Mouse (Mus musculus) lung, adult 18-20 months (tissue): ENCODE results near the gene Lsm11.
A peak's percentile ranks its signal among the peaks of the same experiment; 100 is the strongest.

Experiments
- DNase-seq, 2 experiments: peaks; one replicate each; pipeline ENCODE4 v3.0.0; 2022; ENCODE audit warnings: mixed read lengths in 2 of 2

The Lsm11 gene

GRCm38 (mm10) chr11:45926640-45927082 is 18.1 kb downstream of the Lsm11 start:
- peak; percentile 71 to 75 for DNase-seq

GRCm38 (mm10) chr11:45925436-45925835 is 19.3 kb downstream of the Lsm11 start:
- DNase-seq, result no peak

- no peak for DNase-seq
These were observed 23.2 kb downstream of the Lsm11 start for GRCm38 (mm10) chr11:45921480-45921898.

GRCm38 (mm10) chr11:45921026-45921425 is 23.7 kb downstream of the Lsm11 start:
- no peak for DNase-seq

- no peak for DNase-seq
These were observed 25.9 kb downstream of the Lsm11 start for GRCm38 (mm10) chr11:45918836-45919235.

- no peak for DNase-seq
These were observed 26.7 kb downstream of the Lsm11 start for GRCm38 (mm10) chr11:45918018-45918417.

- no peak for DNase-seq
These were observed 28.5 kb downstream of the Lsm11 start for GRCm38 (mm10) chr11:45916196-45916595.

- no peak for DNase-seq
These were observed 34.0 kb downstream of the Lsm11 start for GRCm38 (mm10) chr11:45910701-45911100.

GRCm38 (mm10) chr11:45908894-45909293 is 35.8 kb downstream of the Lsm11 start:
- DNase-seq, result no peak

- no peak for DNase-seq
These were observed 36.7 kb downstream of the Lsm11 start for GRCm38 (mm10) chr11:45908070-45908469.

GRCm38 (mm10) chr11:45907301-45907700 is 37.4 kb downstream of the Lsm11 start:
- DNase-seq, result no peak

- DNase-seq, result no peak
These were observed 38.5 kb downstream of the Lsm11 start for GRCm38 (mm10) chr11:45906109-45906786.

GRCm38 (mm10) chr11:45900233-45901015 is 44.3 kb downstream of the Lsm11 start:
- DNase-seq, result no peak

- DNase-seq, result no peak
These were observed 47.3 kb downstream of the Lsm11 start for GRCm38 (mm10) chr11:45897392-45897791.

- no peak for DNase-seq
These were observed 51.8 kb downstream of the Lsm11 start for GRCm38 (mm10) chr11:45892861-45893360.

GRCm38 (mm10) chr11:45890423-45890822 is 54.3 kb downstream of the Lsm11 start:
- no peak for DNase-seq

GRCm38 (mm10) chr11:45889981-45890380 is 54.8 kb downstream of the Lsm11 start:
- DNase-seq, result no peak

GRCm38 (mm10) chr11:45888471-45889030 is 56.2 kb downstream of the Lsm11 start:
- no peak for DNase-seq

- DNase-seq, result no peak
These were observed 58.1 kb downstream of the Lsm11 start for GRCm38 (mm10) chr11:45886596-45886995.

GRCm38 (mm10) chr11:45885606-45886230 is 59.0 kb downstream of the Lsm11 start:
- DNase-seq, result no peak

GRCm38 (mm10) chr11:45884029-45884428 is 60.7 kb downstream of the Lsm11 start:
- DNase-seq, result no peak

- peak; percentile 19 to 25 for DNase-seq
These were observed 61.3 kb downstream of the Lsm11 start for GRCm38 (mm10) chr11:45883270-45883931.

GRCm38 (mm10) chr11:45881683-45882068 is 63.1 kb downstream of the Lsm11 start:
- DNase-seq, result no peak
